Mouse (Mus musculus): ENCODE results near the gene Adcyap1r1. TPM values are rescaled to one million over a fixed set of nuclear protein-coding genes. Genes with fewer than 3 reads are reported as not detected.

The Adcyap1r1 gene
- polyA plus RNA-seq, 1 experiment, result not detected

DNA sequence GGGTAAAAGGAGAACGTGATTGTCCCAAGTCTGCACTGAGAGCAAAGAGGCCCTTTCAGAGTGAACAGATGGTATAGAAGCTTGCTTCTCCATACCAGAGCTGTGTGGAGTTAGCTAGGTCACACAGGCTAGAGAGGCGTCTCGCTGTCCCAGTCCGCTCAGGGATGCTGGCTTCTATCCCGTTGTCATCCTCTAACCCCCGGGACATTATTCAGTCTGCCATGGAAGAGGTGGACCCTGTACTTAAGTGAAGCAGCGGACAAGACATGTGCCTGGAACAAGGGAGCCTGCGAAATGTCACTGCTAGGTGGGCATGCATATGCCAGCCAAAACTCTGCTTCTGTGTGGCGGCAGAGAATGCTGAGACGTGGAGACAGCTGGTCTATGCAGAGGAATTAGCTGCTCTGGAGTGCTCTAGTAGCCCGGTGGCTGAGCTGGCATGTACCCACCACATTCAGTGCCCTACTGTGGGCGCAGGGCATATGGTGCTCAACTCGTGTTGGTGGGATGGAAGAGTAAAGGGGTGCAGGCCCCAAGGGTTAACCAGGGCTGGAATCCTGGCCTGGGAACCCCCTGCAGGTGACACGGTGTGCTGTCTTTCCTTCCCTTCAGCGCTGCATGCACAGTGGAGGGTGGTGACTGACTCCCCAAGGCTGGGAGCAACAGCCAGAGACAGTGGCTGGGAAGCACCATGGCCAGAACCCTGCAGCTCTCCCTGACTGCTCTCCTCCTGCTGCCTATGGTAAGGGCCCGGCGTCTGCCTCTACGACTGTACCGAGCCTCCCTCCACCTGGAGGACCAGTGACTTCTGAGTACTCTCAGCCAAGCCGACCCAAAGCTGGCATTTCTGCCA lies 8.0 kb downstream of the Adcyap1r1 start:
- Histone ChIP-seq H3K4me1 (ENCODE audit: control insufficient read depth) (no peaks in the 10 kb centered on the region), H3K36me3 (ENCODE audit: control insufficient read depth) (no peaks in the 10 kb centered on the region), H3K27me3 (ENCODE audit: control insufficient read depth) (no peaks in the 10 kb centered on the region; the same call in 1 of the 2 replicates), H3K4me3 (replicated peaks) (no peak overlapping the region), H3K9me3 (ENCODE audit: control insufficient read depth, low read length) (no peaks in the 10 kb centered on the region)
- TF ChIP-seq GATA1 (IDR thresholded peaks at IDR 0.05; ENCODE audit: low read length) (no peak), TAL1 (IDR thresholded peaks at IDR 0.05; ENCODE audit: low read length) (no peak)

DNA sequence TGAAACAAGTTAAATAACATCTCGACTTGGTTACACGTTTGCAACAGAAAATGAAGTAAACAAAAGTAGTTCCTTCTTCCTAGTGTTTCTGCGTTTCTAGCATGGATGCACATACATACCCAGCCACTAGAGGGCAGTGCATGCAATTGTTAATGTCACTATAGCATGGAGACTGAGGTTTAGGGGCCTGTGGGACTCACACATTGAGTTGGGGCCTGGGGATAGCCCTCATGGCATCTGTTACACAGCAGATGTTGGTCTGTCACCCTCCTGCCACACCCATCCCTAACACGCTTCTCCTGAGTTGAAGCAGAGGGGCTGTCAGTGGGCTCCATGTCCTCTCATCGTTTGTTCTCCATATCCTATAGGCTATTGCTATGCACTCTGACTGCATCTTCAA lies 9.4 kb downstream of the Adcyap1r1 start:
- H3K4me3 ChIP-seq (replicated peaks), result no peak overlapping the region
- no peak for TF ChIP-seq TAL1 (IDR thresholded peaks at IDR 0.05; ENCODE audit: low read length)
- TF ChIP-seq GATA1 (IDR thresholded peaks at IDR 0.05; ENCODE audit: low read length), result no peak
- no peaks in the 10 kb centered on the region for H3K4me1 ChIP-seq (ENCODE audit: control insufficient read depth)
- H3K9me3 ChIP-seq (ENCODE audit: control insufficient read depth, low read length), result no peaks in the 10 kb centered on the region
- H3K36me3 ChIP-seq (ENCODE audit: control insufficient read depth), result no peaks in the 10 kb centered on the region
- no peaks in the 10 kb centered on the region for H3K27me3 ChIP-seq (ENCODE audit: control insufficient read depth)

DNA sequence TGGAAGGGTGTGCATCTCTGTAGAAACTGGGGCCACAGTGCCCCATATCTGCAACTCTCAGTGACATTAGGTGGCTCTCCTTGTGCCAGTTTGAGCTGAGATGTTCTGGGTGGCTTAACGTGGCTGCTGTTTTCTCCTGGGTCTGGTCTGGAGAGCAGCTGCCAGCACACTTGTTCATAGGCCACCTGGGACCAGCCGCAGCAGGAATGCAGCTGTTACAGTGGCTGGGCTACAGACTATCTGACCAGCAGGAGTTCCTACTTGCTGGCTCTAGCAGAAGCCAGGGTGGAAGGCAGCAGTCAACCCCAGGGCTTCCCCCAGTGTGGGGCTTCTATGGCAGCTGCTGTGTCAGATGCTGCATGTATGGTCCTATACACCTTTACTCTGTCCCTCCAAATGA lies 9.9 kb downstream of the Adcyap1r1 start:
- TF ChIP-seq TAL1 (IDR thresholded peaks at IDR 0.05; ENCODE audit: low read length), result no peak
- Histone ChIP-seq H3K4me3 (replicated peaks) (no peak overlapping the region), H3K27me3 (ENCODE audit: control insufficient read depth) (no peaks in the 10 kb centered on the region), H3K36me3 (ENCODE audit: control insufficient read depth) (no peaks in the 10 kb centered on the region), H3K9me3 (ENCODE audit: control insufficient read depth, low read length) (no peaks in the 10 kb centered on the region), H3K4me1 (ENCODE audit: control insufficient read depth) (no peaks in the 10 kb centered on the region)

- H3K4me1 ChIP-seq (ENCODE audit: control insufficient read depth), result no peaks in the 10 kb centered on the region
- no peak overlapping the region for H3K4me3 ChIP-seq (replicated peaks)
- H3K9me3 ChIP-seq (ENCODE audit: control insufficient read depth, low read length), result no peaks in the 10 kb centered on the region
- H3K27me3 ChIP-seq (ENCODE audit: control insufficient read depth), result no peaks in the 10 kb centered on the region
- TF ChIP-seq GATA1 (IDR thresholded peaks at IDR 0.05; ENCODE audit: low read length) (no peak), TAL1 (IDR thresholded peaks at IDR 0.05; ENCODE audit: low read length) (no peak)
- H3K36me3 ChIP-seq (ENCODE audit: control insufficient read depth), result no peaks in the 10 kb centered on the region
Measured at GRCm38 (mm10) chr6:55462394-55462793, 10.6 kb downstream of the Adcyap1r1 start.

- Histone ChIP-seq H3K36me3 (ENCODE audit: control insufficient read depth) (no peaks in the 10 kb centered on the region), H3K27me3 (ENCODE audit: control insufficient read depth) (no peaks in the 10 kb centered on the region), H3K9me3 (ENCODE audit: control insufficient read depth, low read length) (no peaks in the 10 kb centered on the region), H3K4me3 (replicated peaks) (no peak overlapping the region), H3K4me1 (ENCODE audit: control insufficient read depth) (no peaks in the 10 kb centered on the region)
- TF ChIP-seq TAL1 (IDR thresholded peaks at IDR 0.05; ENCODE audit: low read length) (no peak), GATA1 (IDR thresholded peaks at IDR 0.05; ENCODE audit: low read length) (no peak)
Measured at GRCm38 (mm10) chr6:55463966-55464365, 12.2 kb downstream of the Adcyap1r1 start.

DNA sequence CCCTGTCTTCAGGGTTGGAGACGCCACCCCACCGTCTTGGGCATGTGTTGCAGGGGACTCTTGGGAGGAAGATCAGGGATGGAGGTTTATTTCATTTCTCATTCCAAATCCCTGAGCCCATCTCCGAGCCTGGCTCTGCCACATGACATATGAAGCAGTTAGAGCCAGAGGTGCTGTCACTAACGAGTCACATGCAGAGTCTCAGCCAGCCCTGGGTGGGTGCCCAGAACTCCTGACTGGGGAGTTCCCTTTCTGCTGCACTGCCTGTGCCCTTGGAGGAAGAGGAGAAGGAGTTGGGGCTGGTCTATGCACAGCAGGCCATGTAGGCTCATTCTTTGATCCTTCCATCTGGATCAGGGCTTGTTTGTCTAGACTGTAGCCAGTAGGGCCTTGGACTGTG lies 13.5 kb downstream of the Adcyap1r1 start:
- TF ChIP-seq TAL1 (IDR thresholded peaks at IDR 0.05; ENCODE audit: low read length), result no peak
- no peak for TF ChIP-seq GATA1 (IDR thresholded peaks at IDR 0.05; ENCODE audit: low read length)
- no peaks in the 10 kb centered on the region for H3K4me1 ChIP-seq (ENCODE audit: control insufficient read depth)
- H3K27me3 ChIP-seq (ENCODE audit: control insufficient read depth), result no peaks in the 10 kb centered on the region

GRCm38 (mm10) chr6:55466301-55466761 lies 14.6 kb downstream of the Adcyap1r1 start:
- H3K27me3 ChIP-seq (ENCODE audit: control insufficient read depth), result no peaks in the 10 kb centered on the region
- H3K36me3 ChIP-seq (ENCODE audit: control insufficient read depth), result no peaks in the 10 kb centered on the region
- no peak overlapping the region for H3K4me3 ChIP-seq (replicated peaks)
- TF ChIP-seq GATA1 (IDR thresholded peaks at IDR 0.05; ENCODE audit: low read length) (no peak), TAL1 (IDR thresholded peaks at IDR 0.05; ENCODE audit: low read length) (no peak)
- H3K4me1 ChIP-seq (ENCODE audit: control insufficient read depth), result no peaks in the 10 kb centered on the region
- no peaks in the 10 kb centered on the region for H3K9me3 ChIP-seq (ENCODE audit: control insufficient read depth, low read length)

More for the DNA sequence above, 13.5 kb downstream of the Adcyap1r1 start:
- Histone ChIP-seq H3K36me3 (ENCODE audit: control insufficient read depth) (no peaks in the 10 kb centered on the region), H3K9me3 (ENCODE audit: control insufficient read depth, low read length) (no peaks in the 10 kb centered on the region), H3K4me3 (replicated peaks) (no peak overlapping the region)

GRCm38 (mm10) chr6:55470691-55471090 lies 18.9 kb downstream of the Adcyap1r1 start:
- H3K9me3 ChIP-seq (ENCODE audit: control insufficient read depth, low read length), result no peaks in the 10 kb centered on the region
- H3K27me3 ChIP-seq (ENCODE audit: control insufficient read depth), result no peaks in the 10 kb centered on the region
- H3K4me1 ChIP-seq (ENCODE audit: control insufficient read depth), result no peaks in the 10 kb centered on the region
- H3K4me3 ChIP-seq (replicated peaks), result no peak overlapping the region
- no peak for TF ChIP-seq GATA1 (IDR thresholded peaks at IDR 0.05; ENCODE audit: low read length)
- no peak for TF ChIP-seq TAL1 (IDR thresholded peaks at IDR 0.05; ENCODE audit: low read length)
- H3K36me3 ChIP-seq (ENCODE audit: control insufficient read depth), result no peaks in the 10 kb centered on the region

DNA sequence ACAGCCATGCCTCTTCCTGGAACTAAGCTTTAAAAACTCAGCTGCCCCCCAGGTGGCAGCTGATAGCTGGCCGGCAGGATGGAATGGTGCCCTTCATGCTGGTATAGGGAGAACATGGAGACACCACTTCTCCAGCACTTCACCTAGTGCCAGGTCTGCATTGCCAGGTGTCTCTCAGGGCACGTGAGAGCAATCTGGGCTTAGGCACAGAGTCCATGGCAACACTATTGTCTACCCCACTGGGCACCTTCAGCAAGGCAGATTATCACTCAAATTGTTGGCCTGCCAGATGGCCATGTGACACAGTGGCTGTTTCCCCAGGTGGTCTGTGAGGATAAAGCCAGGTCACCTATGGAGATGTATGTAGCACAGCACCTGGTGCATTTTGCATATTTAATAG lies 20.6 kb downstream of the Adcyap1r1 start:
- Histone ChIP-seq H3K27me3 (ENCODE audit: control insufficient read depth) (no peaks in the 10 kb centered on the region), H3K36me3 (ENCODE audit: control insufficient read depth) (no peaks in the 10 kb centered on the region), H3K4me3 (replicated peaks) (no peak overlapping the region), H3K9me3 (ENCODE audit: control insufficient read depth, low read length) (no peaks in the 10 kb centered on the region), H3K4me1 (ENCODE audit: control insufficient read depth) (no peaks in the 10 kb centered on the region)
- TF ChIP-seq GATA1 (IDR thresholded peaks at IDR 0.05; ENCODE audit: low read length) (no peak), TAL1 (IDR thresholded peaks at IDR 0.05; ENCODE audit: low read length) (no peak)
